Mouse (Mus musculus) CD4-positive, CD25-positive, alpha-beta regulatory T cell, adult 4 months (primary cell): ENCODE data around the gene Adam26a. TPM values are rescaled to one million over a fixed set of nuclear protein-coding genes. Genes with fewer than 3 reads are reported as not detected.
"Not testable (repeated sequence)": the region's sequence is repeated elsewhere in the genome, so short reads cannot be mapped to it uniquely, and the experiment has no call there.

Experiments used
- ATAC-seq: one replicate; pipeline ENCODE4 v1.8.0; 2017
- polyA plus RNA-seq, 2 experiments: library from polyadenylated mRNA; unstranded; fragments of 100-300 nt; shearing (Covaris generic); gene quantifications; one replicate each; pipeline ENCODE4 v1.2.1; 2017

Adam26a gene
- not detected for polyA plus RNA-seq

- ATAC-seq, result not testable (repeated sequence)
Measured at GRCm38 (mm10) chr8:43576607-43577006, at the start of gene Adam26a. TSS of gene Adam26a (minus strand) at chr8:43576707.

- ATAC-seq, result no peak
Measured at GRCm38 (mm10) chr8:43616046-43616445, 39.5 kb upstream of the Adam26a start.

GRCm38 (mm10) chr8:43603657-43604056 lies 27.1 kb upstream of the Adam26a start:
- not testable (repeated sequence) for ATAC-seq

GRCm38 (mm10) chr8:43603166-43603565 lies 26.7 kb upstream of the Adam26a start:
- ATAC-seq, result not testable (repeated sequence)

- not testable (repeated sequence) for ATAC-seq
Measured at GRCm38 (mm10) chr8:43528006-43528405, 48.5 kb downstream of the Adam26a start, which contains the start of gene Adam26b. TSS of gene Adam26b (minus strand) at chr8:43528106.

Other genes with a start within 250 kb of the Adam26a start
- gene Adam26b, start 48.6 kb downstream of the Adam26a start, polyA plus RNA-seq, result not detected
- gene Gm5346, start 50.6 kb upstream of the Adam26a start, polyA plus RNA-seq, result not detected
- not detected for gene Adam34, start 133.3 kb upstream of the Adam26a start, polyA plus RNA-seq